Mouse (Mus musculus) embryonic facial prominence, embryonic 15.5 days (tissue): ENCODE results near the gene Hfe2. TPM values are rescaled to one million over a fixed set of nuclear protein-coding genes. Genes with fewer than 3 reads are reported as not detected.
A peak's percentile ranks its signal among the peaks of the same experiment; 100 is the strongest.

ENCODE experiments used
- ATAC-seq: fragments of 200-750 bp; cut with Nextera tagmentation; 2 replicates; pipeline ENCODE4 v1.8.0; 2017; ENCODE audit warnings: low read depth, moderate TSS enrichment; ENCODE audit not compliant: insufficient number of reproducible peaks, low FRiP score, low TSS enrichment
- H3K27ac ChIP-seq: fragments of 300-500 bp; sonication (generic); replicated peaks from 2 replicates; pipeline ENCODE4 v1.5.1; 2015; ENCODE audit warnings: mild to moderate bottlenecking, inconsistent platforms
- H3K27me3 ChIP-seq: fragments of 300-500 bp; sonication (generic); 2 replicates; pipeline ENCODE4 v1.6.1; 2015; ENCODE audit warnings: inconsistent platforms
- H3K36me3 ChIP-seq: fragments of 300-500 bp; sonication (generic); 2 replicates; pipeline ENCODE4 v1.6.1; 2015; ENCODE audit warnings: mild to moderate bottlenecking, inconsistent platforms
- H3K4me1 ChIP-seq: fragments of 300-500 bp; sonication (generic); 2 replicates; pipeline ENCODE4 v1.6.1; 2015; ENCODE audit warnings: inconsistent platforms
- H3K4me2 ChIP-seq: fragments of 300-500 bp; sonication (generic); replicated peaks from 2 replicates; pipeline ENCODE4 v1.6.1; 2015; ENCODE audit warnings: mild to moderate bottlenecking, inconsistent platforms
- H3K4me3 ChIP-seq: fragments of 300-500 bp; sonication (generic); replicated peaks from 2 replicates; pipeline ENCODE4 v1.5.1; 2015; ENCODE audit warnings: mild to moderate bottlenecking, inconsistent platforms
- H3K9ac ChIP-seq: fragments of 300-500 bp; sonication (generic); 2 replicates; pipeline ENCODE4 v1.6.1; 2015; ENCODE audit warnings: inconsistent platforms
- H3K9me3 ChIP-seq: fragments of 300-500 bp; sonication (generic); replicated peaks from 2 replicates; pipeline ENCODE4 v1.6.1; 2016; ENCODE audit warnings: inconsistent platforms
- WGBS: fragments of 180-500 bp; shearing (Covaris S2); methylation state at CpG from one replicate; pipeline ENCODE4 v1.1.7; 2015; 5-methylcytosine and 5-hydroxymethylcytosine counted together
- polyA plus RNA-seq: library from polyadenylated mRNA; unstranded; fragments of >200 nt; fragmentation: Nextera tagmentation; extraction: Ambion mirVana; gene quantifications from 2 replicates; pipeline ENCODE4 v1.2.1, GENCODE M21; 2015

Gene Hfe2
- polyA plus RNA-seq, 1 experiment from 2014 or later: 12.4 TPM

DNA sequence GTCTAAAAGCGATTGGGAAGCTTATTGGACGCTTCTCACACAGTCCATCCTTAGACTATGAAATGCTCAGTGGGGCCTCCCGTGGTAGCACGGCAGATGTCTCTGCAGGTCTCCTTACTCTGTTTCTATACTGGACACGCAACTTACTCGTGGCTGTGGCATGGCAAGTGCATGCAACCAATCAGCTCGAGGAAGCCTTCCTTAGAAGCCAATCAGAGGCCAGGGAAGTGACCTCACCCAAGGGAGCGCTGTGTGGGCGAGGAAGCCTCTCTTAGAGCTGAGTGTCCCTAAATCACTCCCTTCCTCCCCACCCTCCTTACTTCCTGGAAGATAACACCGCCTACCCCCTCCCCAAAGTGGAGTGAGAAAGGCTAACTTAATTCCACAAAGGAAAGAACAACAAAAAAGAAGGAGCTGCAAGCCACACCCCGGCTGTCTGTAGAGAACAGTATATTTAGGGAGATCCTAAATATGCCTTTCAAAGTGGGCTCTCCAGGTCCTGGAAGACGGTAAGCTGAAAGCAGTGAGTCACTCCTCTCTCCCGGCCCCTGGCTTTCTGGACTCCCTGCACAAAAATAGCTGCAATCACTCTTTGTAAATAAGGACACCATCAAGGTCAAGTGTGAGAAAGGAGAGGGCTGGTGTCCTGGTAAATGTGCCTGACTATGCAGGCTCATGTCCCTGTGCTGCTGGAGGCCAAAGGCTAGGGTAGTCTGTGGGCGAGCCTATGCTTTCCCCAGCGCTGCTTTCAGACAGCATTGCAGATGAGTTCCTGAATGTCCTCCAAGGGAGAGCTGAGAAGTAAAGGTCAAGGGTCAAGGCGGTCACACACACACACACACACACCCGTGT lies 51.9 kb downstream of the Hfe2 start, which contains the start of gene Gm16253:
Gm16253 (plus strand) TSS at position 295 of the 852 bp plus-strand sequence.
- ATAC-seq: peak; percentile 88
- Histone ChIP-seq H3K9ac (no peak within 1 kb of the TSS), H3K27ac (peak within 1 kb of the TSS; percentile 92), H3K9me3 (no peaks in the 10 kb centered on the region), H3K4me3 (peak within 1 kb of the TSS; percentile 21), H3K4me1 (peaks cover 30% of the 10 kb centered on the region), H3K27me3 (no peaks in the 10 kb centered on the region), H3K36me3 (no peaks in the 10 kb centered on the region; the same call in 1 of the 2 replicates), H3K4me2 (peak within 1 kb of the TSS; percentile 41)
- 28% methylated on average over 17 of the region's 17 CpGs for WGBS

DNA sequence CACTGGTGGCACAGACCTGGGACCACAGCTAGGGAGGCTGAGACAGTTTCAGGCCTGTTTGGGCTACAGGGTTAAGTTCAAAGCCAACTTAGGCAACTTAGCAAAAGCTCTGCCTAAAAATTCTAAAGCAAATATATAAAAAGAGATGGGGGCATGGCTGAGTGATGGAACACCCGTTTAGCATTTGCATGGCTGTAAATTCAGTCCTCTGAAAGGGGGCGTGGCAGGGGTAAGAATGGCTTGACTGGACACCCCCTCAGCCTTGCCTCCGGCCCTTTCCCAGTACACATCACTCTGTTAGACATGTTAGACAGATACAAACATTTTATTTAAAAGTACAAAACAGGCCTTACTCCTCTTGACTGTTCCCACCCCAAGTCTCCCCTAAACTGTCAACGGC lies 52.6 kb downstream of the Hfe2 start:
- H3K9ac ChIP-seq: no peak overlapping the region
- 73% methylated on average over 4 of the region's 4 CpGs for WGBS
- H3K27me3 ChIP-seq: no peaks in the 10 kb centered on the region
- ATAC-seq: no peak
- H3K27ac ChIP-seq: peak overlapping the region; percentile 92
- H3K36me3 ChIP-seq: no peaks in the 10 kb centered on the region; the same call in 1 of the 2 replicates
- H3K9me3 ChIP-seq: no peaks in the 10 kb centered on the region
- H3K4me2 ChIP-seq: 0 out of 2 replicates have a peak overlapping the region, but pooled peaks have one; percentile 41
- peaks cover 30% of the 10 kb centered on the region for H3K4me1 ChIP-seq
- H3K4me3 ChIP-seq: no peak overlapping the region

Other genes with a start within 250 kb of the Hfe2 start
- gene Fcgr1, start 231.2 kb upstream of the Hfe2 start, polyA plus RNA-seq: 2.2 and 4.4 TPM in 2 replicates
- gene BC107364, start 72.9 kb upstream of the Hfe2 start, polyA plus RNA-seq: 0.31 TPM in 1 of 2 replicates, not detected in the other
- gene Txnip, start 32.8 kb downstream of the Hfe2 start, polyA plus RNA-seq: 179 and 184 TPM in 2 replicates
- gene Gm16253, start 51.8 kb downstream of the Hfe2 start, polyA plus RNA-seq: 1.5 and 2.0 TPM in 2 replicates
- 43.6 and 48.5 TPM in 2 replicates for gene Polr3gl, start 69.0 kb downstream of the Hfe2 start, polyA plus RNA-seq
- 2.2 and 3.0 TPM in 2 replicates for gene Ankrd34a, start 71.5 kb downstream of the Hfe2 start, polyA plus RNA-seq
- 8.7 and 10.1 TPM in 2 replicates for gene Lix1l, start 76.0 kb downstream of the Hfe2 start, polyA plus RNA-seq
- 119 and 121 TPM in 2 replicates for gene Rbm8a, start 104.8 kb downstream of the Hfe2 start, polyA plus RNA-seq
- gene Pex11b, start 110.2 kb downstream of the Hfe2 start, polyA plus RNA-seq: 54.7 and 58.7 TPM in 2 replicates
- gene Gm42957, start 110.3 kb downstream of the Hfe2 start, polyA plus RNA-seq: 0.43 and 0.45 TPM in 2 replicates
- 6.3 and 6.9 TPM in 2 replicates for gene Itga10, start 120.4 kb downstream of the Hfe2 start, polyA plus RNA-seq
- 10.2 TPM in 2 replicates for gene Ankrd35, start 145.0 kb downstream of the Hfe2 start, polyA plus RNA-seq
- gene Pias3, start 171.2 kb downstream of the Hfe2 start, polyA plus RNA-seq: 65.4 and 74.1 TPM in 2 replicates
- 15.3 and 16.3 TPM in 2 replicates for gene Nudt17, start 183.4 kb downstream of the Hfe2 start, polyA plus RNA-seq
- gene Polr3c, start 202.5 kb downstream of the Hfe2 start, polyA plus RNA-seq: 32.3 and 32.8 TPM in 2 replicates
- 39.8 and 42.0 TPM in 2 replicates for gene Rnf115, start 202.5 kb downstream of the Hfe2 start, polyA plus RNA-seq